Mouse (Mus musculus) kidney, embryonic 14.5 days (tissue): ENCODE results near the gene Atxn2. TPM values are rescaled to one million over a fixed set of nuclear protein-coding genes. Genes with fewer than 3 reads are reported as not detected.

Source experiments
- ATAC-seq: fragments of 200-750 bp; cut with Nextera tagmentation; 2 replicates; pipeline ENCODE4 v1.8.0; 2017; ENCODE audit warnings: moderate number of reproducible peaks, mild to moderate bottlenecking, moderate TSS enrichment, moderate library complexity; ENCODE audit not compliant: low FRiP score, low TSS enrichment
- H3K27ac ChIP-seq: fragments of 300-500 bp; sonication (generic); 2 replicates; pipeline ENCODE4 v1.5.1; 2014; ENCODE audit warnings: low read depth, mild to moderate bottlenecking, low read length, moderate library complexity, mixed read lengths
- H3K27me3 ChIP-seq: fragments of 300-500 bp; sonication (generic); 2 replicates; pipeline ENCODE4 v1.6.1; 2014; ENCODE audit warnings: mild to moderate bottlenecking, low read length; ENCODE audit not compliant: control insufficient read depth, insufficient read depth
- H3K36me3 ChIP-seq: fragments of 300-500 bp; sonication (generic); 2 replicates; pipeline ENCODE4 v1.6.1; 2014; ENCODE audit warnings: low read length, mixed read lengths; ENCODE audit not compliant: control insufficient read depth, insufficient read depth
- H3K4me1 ChIP-seq: fragments of 300-500 bp; sonication (generic); 2 replicates; pipeline ENCODE4 v1.6.1; 2014; ENCODE audit warnings: low read length, mixed read lengths; ENCODE audit not compliant: control insufficient read depth, insufficient read depth
- H3K4me2 ChIP-seq: fragments of 300-500 bp; sonication (generic); replicated peaks from 2 replicates; pipeline ENCODE4 v1.6.1; 2014; ENCODE audit warnings: low read depth, mild to moderate bottlenecking, low read length
- H3K4me3 ChIP-seq: fragments of 300-500 bp; sonication (generic); 2 replicates; pipeline ENCODE4 v1.5.1; 2014; ENCODE audit warnings: mild to moderate bottlenecking, low read length
- H3K9ac ChIP-seq: fragments of 300-500 bp; sonication (generic); 2 replicates; pipeline ENCODE4 v1.6.1; 2014; ENCODE audit warnings: low read depth, mild to moderate bottlenecking, low read length, moderate library complexity
- H3K9me3 ChIP-seq: fragments of 300-500 bp; sonication (generic); 2 replicates; pipeline ENCODE4 v1.6.1; 2016; ENCODE audit warnings: low read length; ENCODE audit not compliant: control insufficient read depth
- WGBS: fragments of 180-500 bp; shearing (Covaris S2); extraction: QIAGEN DNeasy Blood & Tissue Kit; methylation state at CpG from one replicate; pipeline ENCODE4 v1.1.7; 2014; 5-methylcytosine and 5-hydroxymethylcytosine counted together
- microRNA-seq: library from miRNA; unstranded; fragments of <30 nt; microRNA quantifications from one replicate; pipeline ENCODE4, GENCODE M21; 2016
- polyA plus RNA-seq: library from polyadenylated mRNA; unstranded; fragments of >200 nt; fragmentation: Nextera tagmentation; extraction: Ambion mirVana; gene quantifications from 2 replicates; pipeline ENCODE4 v1.2.1, GENCODE M21; 2014

Atxn2 gene
- polyA plus RNA-seq, 1 experiment from 2014 or later = 76.6 TPM

DNA sequence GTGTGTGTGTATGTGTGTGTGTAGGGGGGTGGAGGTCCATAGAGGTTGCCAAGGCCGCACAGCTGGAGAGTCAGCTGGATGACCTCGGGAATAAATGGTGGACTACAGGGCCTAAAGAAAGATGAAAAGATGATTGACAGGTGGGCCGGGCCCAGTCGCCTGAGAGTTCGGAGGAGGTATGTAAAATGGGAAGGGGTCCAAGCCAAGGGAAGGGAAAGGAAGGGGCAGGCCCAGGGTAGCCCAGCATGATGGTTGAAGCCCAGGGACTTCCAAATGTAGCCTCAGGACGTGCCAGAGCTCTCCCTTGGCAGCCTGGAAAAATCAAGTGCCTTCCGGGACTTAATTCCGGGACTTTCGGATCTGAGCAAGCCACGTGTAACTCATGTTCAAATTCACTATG, 143.6 kb downstream of the Atxn2 start:
- H3K4me2 ChIP-seq = no peak overlapping the region
- no peaks in the 10 kb centered on the region for H3K27me3 ChIP-seq
- no peak overlapping the region for H3K4me3 ChIP-seq
- no peak for ATAC-seq
- 80% methylated on average over 10 of the region's 10 CpGs for WGBS
- H3K4me1 ChIP-seq = peaks cover 8% of the 10 kb centered on the region; the same call in 1 of the 2 replicates
- no peak overlapping the region for H3K27ac ChIP-seq
- H3K9ac ChIP-seq = no peak overlapping the region
- H3K9me3 ChIP-seq = no peaks in the 10 kb centered on the region
- peaks cover 32% of the 10 kb centered on the region for H3K36me3 ChIP-seq

DNA sequence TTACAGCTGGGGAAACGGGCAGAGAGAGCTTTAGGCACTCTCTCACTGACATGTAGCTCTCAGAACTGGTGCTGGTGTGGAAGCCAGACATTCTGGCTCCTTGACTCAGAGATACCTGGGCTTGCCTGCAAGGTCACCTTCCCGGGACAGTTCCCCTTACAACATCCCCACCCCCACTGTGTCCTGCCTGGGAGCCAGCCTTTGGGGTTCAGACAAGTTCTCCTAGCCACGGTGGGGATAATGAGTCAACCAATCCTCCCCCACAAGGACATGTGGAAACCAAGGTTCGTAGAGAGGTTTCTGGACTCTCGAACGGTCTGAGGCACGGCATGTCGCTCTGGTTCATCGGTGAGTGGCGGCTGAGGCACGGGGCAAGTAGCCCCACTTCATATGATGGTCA, 145.6 kb downstream of the Atxn2 start:
- no peak overlapping the region for H3K27ac ChIP-seq
- H3K9me3 ChIP-seq = peaks cover 6% of the 10 kb centered on the region; the same call in 1 of the 2 replicates
- H3K36me3 ChIP-seq = peaks cover 38% of the 10 kb centered on the region
- no peak for ATAC-seq
- H3K27me3 ChIP-seq = no peaks in the 10 kb centered on the region
- no peak overlapping the region for H3K4me2 ChIP-seq
- no peaks in the 10 kb centered on the region for H3K4me1 ChIP-seq
- WGBS = 71% methylated on average over 11 of the region's 11 CpGs
- no peak overlapping the region for H3K4me3 ChIP-seq
- no peak overlapping the region for H3K9ac ChIP-seq

DNA sequence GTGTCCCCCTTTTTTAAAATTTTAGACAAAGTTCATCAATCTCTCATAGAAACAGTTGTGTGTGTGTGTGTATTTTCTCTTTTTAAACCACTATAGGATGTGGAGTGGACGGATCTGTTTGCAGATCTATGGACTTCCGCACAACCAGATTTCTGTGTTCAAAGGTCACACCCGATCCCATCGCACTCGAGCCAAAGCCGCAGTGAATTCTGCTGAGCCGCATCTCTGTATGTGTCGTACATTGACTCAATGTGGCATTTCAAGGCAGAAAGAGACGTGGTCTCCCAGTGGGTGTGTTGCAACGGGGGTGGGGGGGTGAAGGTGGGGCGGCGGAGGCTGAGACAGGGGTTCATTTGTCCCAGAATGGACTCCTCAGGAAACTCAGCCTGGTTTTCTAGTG, 147.3 kb downstream of the Atxn2 start:
- H3K4me2 ChIP-seq = no peak overlapping the region
- peaks cover 6% of the 10 kb centered on the region; the same call in 1 of the 2 replicates for H3K9me3 ChIP-seq
- 91% methylated on average over 12 of the region's 12 CpGs for WGBS
- H3K9ac ChIP-seq = no peak overlapping the region
- no peak overlapping the region for H3K4me3 ChIP-seq
- ATAC-seq = no peak
- H3K27me3 ChIP-seq = no peaks in the 10 kb centered on the region
- H3K36me3 ChIP-seq = peaks cover 23% of the 10 kb centered on the region
- no peaks in the 10 kb centered on the region for H3K4me1 ChIP-seq
- no peak overlapping the region for H3K27ac ChIP-seq

DNA sequence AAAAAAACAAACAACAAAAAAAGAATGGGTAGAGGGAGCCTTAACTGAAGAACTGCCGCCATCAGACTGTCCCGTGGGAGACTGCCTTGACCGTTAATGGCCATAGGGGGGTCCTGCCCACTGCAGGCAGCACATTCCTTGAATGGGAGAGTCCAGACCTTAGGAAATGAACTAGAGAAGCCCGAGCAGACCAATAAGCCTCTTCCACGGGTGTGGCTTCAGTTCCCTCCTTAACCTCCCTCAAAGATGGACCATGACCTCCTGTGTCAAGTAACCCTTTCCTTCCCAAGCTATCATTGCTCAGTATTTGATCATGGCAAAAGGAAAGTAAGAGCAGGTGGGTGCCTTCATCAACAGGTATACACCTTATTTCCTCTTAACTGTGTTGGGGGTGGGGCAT, 150.8 kb downstream of the Atxn2 start:
- H3K4me2 ChIP-seq = no peak overlapping the region
- H3K4me3 ChIP-seq = no peak overlapping the region
- WGBS = 30% methylated on average over 5 of the region's 5 CpGs
- peaks cover 7% of the 10 kb centered on the region; the same call in 1 of the 2 replicates for H3K36me3 ChIP-seq
- no peaks in the 10 kb centered on the region for H3K27me3 ChIP-seq
- no peak overlapping the region for H3K27ac ChIP-seq
- H3K4me1 ChIP-seq = no peaks in the 10 kb centered on the region
- no peak for ATAC-seq
- peaks cover 6% of the 10 kb centered on the region; the same call in 1 of the 2 replicates for H3K9me3 ChIP-seq
- no peak overlapping the region for H3K9ac ChIP-seq

DNA sequence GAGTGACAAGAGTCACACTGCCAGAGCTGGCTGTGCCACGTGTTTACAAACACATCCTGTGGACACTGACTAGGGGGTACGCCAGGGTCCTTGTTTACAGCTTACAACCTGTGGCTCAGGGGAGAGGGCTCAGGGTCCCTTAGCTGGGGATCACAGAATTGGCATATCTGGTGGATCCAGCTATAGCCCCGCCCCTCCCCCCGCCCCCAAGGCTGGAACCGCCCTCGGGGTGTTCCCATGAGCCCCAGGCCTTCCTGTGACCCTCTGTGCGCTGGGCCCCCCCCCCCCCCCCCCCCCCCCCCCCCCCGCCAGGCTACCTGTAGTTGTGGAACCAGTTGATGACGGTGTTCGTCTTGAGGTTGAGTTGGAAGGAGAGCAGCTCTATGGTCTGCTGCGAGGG, 153.2 kb downstream of the Atxn2 start:
- ATAC-seq = no peak
- H3K4me3 ChIP-seq = no peak overlapping the region
- no peak overlapping the region for H3K9ac ChIP-seq
- peaks cover 6% of the 10 kb centered on the region; the same call in 1 of the 2 replicates for H3K9me3 ChIP-seq
- H3K27me3 ChIP-seq = no peaks in the 10 kb centered on the region
- 18% methylated on average over 7 of the region's 11 CpGs for WGBS
- H3K4me1 ChIP-seq = no peaks in the 10 kb centered on the region
- no peak overlapping the region; the same call in 1 of the 2 replicates for H3K4me2 ChIP-seq
- peaks cover 8% of the 10 kb centered on the region; the same call in 1 of the 2 replicates for H3K36me3 ChIP-seq
- no peak overlapping the region for H3K27ac ChIP-seq

Small RNA genes within 50 kb of the gene (microRNA-seq; reads per million reads assigned to microRNA genes)
- 0.63 reads per million for gene Mir7031

Other genes starting within 250 kb of the Atxn2 start
- 0.08 and 0.09 TPM in 2 replicates for gene Adam1b, start 207.9 kb upstream of the Atxn2 start, polyA plus RNA-seq
- 1.6 and 2.4 TPM in 2 replicates for gene Adam1a, start 165.9 kb upstream of the Atxn2 start, polyA plus RNA-seq
- not detected in 2 replicates for gene Gm42878, start 165.9 kb upstream of the Atxn2 start, polyA plus RNA-seq
- 42.2 and 59.7 TPM in 2 replicates for gene Mapkapk5, start 165.4 kb upstream of the Atxn2 start, polyA plus RNA-seq
- 78.8 and 101 TPM in 2 replicates for gene Aldh2, start 117.5 kb upstream of the Atxn2 start, polyA plus RNA-seq
- 2.2 and 2.4 TPM in 2 replicates for gene Acad12, start 92.4 kb upstream of the Atxn2 start, polyA plus RNA-seq
- gene Acad10, start 50.8 kb upstream of the Atxn2 start, polyA plus RNA-seq = 1.7 and 3.2 TPM in 2 replicates
- 20.5 and 35.2 TPM in 2 replicates for gene Brap, start 50.8 kb upstream of the Atxn2 start, polyA plus RNA-seq
- 18.1 and 22.9 TPM in 2 replicates for gene Sh2b3, start 126.3 kb downstream of the Atxn2 start, polyA plus RNA-seq
- gene Pheta1, start 137.6 kb downstream of the Atxn2 start, polyA plus RNA-seq = 16.1 and 22.6 TPM in 2 replicates